Mouse (Mus musculus) erythroid progenitor cell, adult 5-6 weeks (primary cell): Measurements from ENCODE around the gene Vmn2r100. TPM values are rescaled to one million over a fixed set of nuclear protein-coding genes. Genes with fewer than 3 reads are reported as not detected.

Experiments used
- ATAC-seq: replicated peaks from 2 replicates; pipeline ENCODE4 v1.8.0; 2016; ENCODE audit warnings: moderate number of reproducible peaks, mild to moderate bottlenecking, moderate TSS enrichment, inconsistent platforms; ENCODE audit not compliant: poor library complexity, low FRiP score, severe bottlenecking
- total RNA-seq, 2 experiments: library from RNA; stranded (forward) in 1 of 2; stranded (reverse) in 1 of 2; fragments of 150-400 nt in 1 of 2; fragments of 186-747, 209-891 nt in 1 of 2; gene quantifications; 2 replicates each; pipeline versions ENCODE4 v1.2.3 to v1.2.4; 2015 to 2017; ENCODE audit warnings: low replicate concordance in 2 of 2

Gene Vmn2r100
- total RNA-seq (2015; ENCODE audit: low replicate concordance) (not detected in 2 replicates), total RNA-seq (2017; ENCODE audit: low replicate concordance) (not detected in 2 replicates)

- ATAC-seq = no peak
Observed at GRCm38 (mm10) chr17:19504432-19504831, at the start of gene Vmn2r100. Gene Vmn2r100 (plus strand): TSS chr17:19504732.

GRCm38 (mm10) chr17:19482866-19483265, 21.7 kb upstream of the Vmn2r100 start:
- ATAC-seq = no peak

DNA sequence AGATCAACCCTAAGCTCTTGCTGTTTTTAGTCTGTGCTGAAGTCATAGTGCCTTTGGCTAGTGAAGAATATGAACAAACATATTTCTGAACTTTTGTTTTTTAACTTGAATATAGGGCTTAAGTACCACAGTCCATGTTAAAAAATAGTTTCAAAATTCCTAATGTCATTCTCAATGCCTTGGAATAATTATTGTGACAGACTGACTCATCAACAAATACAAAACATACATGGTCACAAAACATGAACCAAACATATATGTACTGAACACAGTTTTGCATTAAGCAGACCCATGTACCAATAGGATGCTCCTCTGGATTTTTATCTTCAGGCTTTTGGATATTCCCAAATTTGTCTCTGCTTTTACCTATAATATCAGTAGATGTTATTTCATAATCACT, 72.4 kb downstream of the Vmn2r100 start, which contains the start of gene Vmn2r101:
TSS of gene Vmn2r101 (plus strand) at position 301 of the 400 bp plus-strand sequence.
- ATAC-seq = no peak

Other genes starting within 250 kb of the Vmn2r100 start
- not detected in 2 replicates for gene Vmn2r99, start 142.8 kb upstream of the Vmn2r100 start, total RNA-seq (2015; ENCODE audit: low replicate concordance)
- gene Vmn2r99, start 142.8 kb upstream of the Vmn2r100 start, total RNA-seq (2017; ENCODE audit: low replicate concordance) = not detected in 2 replicates
- not detected in 2 replicates for gene Vmn2r101, start 72.5 kb downstream of the Vmn2r100 start, total RNA-seq (2015; ENCODE audit: low replicate concordance)
- gene Vmn2r101, start 72.5 kb downstream of the Vmn2r100 start, total RNA-seq (2017; ENCODE audit: low replicate concordance) = not detected in 2 replicates
- not detected in 2 replicates for gene Vmn2r102, start 155.6 kb downstream of the Vmn2r100 start, total RNA-seq (2015; ENCODE audit: low replicate concordance)
- not detected in 2 replicates for gene Vmn2r102, start 155.6 kb downstream of the Vmn2r100 start, total RNA-seq (2017; ENCODE audit: low replicate concordance)